Mouse (Mus musculus): Measurements from ENCODE around the gene Chrdl2.
"Not testable (repeated sequence)": the region's sequence is repeated elsewhere in the genome, so short reads cannot be mapped to it uniquely, and the experiment has no call there.

Gene Chrdl2

GRCm38 (mm10) chr7:100036050-100036449, 30.1 kb downstream of the Chrdl2 start:
- no peak for DNase-seq (ENCODE audit: low read depth, low spot score)

GRCm38 (mm10) chr7:100036495-100036894, 30.5 kb downstream of the Chrdl2 start:
- no peak for DNase-seq (ENCODE audit: low read depth, low spot score)

DNA sequence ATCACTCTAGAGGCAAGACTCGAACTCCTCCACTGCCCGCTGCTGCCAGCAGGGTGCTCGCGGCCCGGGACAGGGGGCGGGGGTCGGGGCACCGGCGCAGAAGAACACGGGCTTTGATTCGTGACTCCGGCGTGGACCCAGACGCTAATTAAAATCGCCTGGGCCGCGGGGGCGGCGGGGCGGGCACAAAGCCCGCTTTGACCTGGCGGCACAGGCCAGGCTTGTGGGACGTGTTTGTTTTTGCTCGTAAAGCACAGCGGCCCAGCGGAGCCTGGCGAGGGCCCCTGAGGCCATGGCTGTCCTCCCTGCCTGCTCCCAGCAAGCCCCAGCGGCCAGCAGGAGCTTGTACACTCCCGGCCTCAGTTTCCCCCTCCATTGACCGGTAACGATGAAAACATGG, 36.1 kb downstream of the Chrdl2 start:
- no peak for DNase-seq (ENCODE audit: low read depth, low spot score)

DNA sequence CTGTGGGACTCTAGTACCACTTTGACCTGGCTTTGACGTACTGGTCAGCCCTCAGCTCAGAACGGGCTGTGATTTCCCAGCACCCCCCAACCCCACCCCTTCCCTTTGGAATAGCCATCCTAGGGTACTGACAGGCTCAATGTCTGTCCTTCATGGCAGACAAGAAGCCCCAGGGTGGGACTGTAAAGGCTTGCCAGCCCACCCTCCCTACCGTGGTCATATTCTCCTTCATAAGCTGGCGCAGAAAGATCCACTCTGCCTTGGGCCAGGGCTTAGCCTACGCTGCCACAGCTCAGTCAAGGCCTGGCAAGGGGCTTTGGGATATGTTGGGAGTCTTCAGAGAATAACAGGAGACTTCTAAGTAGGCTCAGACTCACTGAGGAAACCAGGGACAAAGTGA, 37.1 kb downstream of the Chrdl2 start:
- no peak for DNase-seq (ENCODE audit: low read depth, low spot score)

DNA sequence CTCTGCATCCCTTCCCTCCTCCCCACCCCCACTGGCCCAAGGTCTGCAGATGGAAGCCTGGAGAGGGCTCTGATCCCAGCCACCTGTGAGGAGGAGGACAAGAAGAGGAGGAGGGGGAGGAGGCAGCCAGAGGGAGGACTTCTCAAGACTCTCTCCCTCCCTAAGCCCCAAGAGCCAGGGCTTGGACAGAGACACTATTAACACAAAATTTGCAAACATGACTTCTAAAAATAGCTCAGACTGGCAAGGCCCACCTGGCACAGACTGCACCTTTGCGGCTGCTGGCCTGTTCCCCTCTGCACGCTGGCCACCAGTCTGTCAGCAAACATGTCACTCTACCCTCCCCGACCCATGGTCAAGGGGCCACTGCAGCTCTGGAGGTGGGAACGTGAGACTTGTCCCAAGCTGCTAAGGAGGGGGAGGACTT, 37.6 kb downstream of the Chrdl2 start:
- DNase-seq (ENCODE audit: low read depth, low spot score): no peak

DNA sequence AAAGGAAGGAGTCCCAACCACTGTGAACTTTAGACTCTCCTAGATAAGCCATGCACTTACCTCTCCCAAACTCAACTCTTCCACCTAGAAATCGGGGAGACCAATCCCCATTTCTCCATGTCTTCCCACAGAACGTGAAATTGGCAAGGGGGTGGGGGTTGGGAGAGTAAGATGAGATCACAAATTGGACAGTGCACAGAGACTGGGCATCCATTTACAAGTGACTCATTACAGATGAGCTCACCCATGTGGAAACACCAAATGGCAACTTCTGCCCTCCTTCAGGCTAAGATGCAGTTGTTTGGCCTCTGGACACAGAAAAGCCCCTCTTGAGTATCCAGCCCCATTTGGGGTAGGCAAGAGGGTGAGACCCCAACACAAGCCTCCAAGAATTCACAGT, 40.5 kb downstream of the Chrdl2 start:
- DNase-seq (ENCODE audit: low read depth, low spot score): no peak

- DNase-seq (ENCODE audit: low read depth, low spot score): no peak
Observed at GRCm38 (mm10) chr7:100051904-100052303, 45.9 kb downstream of the Chrdl2 start.

- not testable (repeated sequence) for DNase-seq (ENCODE audit: low read depth, low spot score)
Observed at GRCm38 (mm10) chr7:100052991-100053390, 47.0 kb downstream of the Chrdl2 start.

DNA sequence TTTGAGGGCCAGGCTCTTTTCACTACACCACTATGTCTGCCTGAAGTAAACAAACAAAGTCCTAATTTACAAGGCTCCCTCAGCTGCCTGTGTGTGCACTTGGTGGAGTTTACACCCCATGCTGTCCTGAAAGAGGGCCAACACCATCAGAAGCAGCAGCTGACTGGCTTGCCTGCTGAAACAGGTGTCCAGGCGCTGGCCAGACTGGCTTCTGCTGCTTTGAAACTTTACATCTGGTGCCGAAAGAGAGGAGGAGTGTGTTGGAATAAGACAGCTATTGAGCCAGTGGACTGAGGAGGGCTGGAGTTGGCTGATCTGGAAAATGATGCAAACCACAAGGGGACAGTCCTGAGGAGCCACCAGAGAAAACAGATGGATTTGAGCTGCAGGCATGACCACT, 68.0 kb downstream of the Chrdl2 start:
- DNase-seq (ENCODE audit: low read depth, low spot score): no peak

- no peak for DNase-seq (ENCODE audit: low read depth, low spot score)
Observed at GRCm38 (mm10) chr7:100076296-100076695, 70.3 kb downstream of the Chrdl2 start.

DNA sequence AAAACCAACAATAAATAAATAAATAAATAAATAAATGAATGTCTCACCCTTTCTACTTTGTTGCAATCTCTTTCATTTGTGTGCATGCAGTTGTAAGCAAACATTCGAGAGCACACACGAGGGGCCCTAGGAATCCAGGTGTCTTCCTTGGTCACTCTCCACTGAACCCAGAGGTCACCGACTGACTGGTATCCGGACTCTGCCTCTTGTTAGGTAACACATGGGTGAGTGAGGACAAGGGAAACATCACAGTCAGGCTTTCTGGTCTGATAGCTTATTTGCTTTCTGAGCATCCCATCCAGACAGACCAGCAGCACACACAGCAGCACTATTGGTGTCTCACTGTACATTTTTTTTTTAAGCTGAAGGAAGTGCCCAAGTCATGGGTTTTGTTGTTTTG, 71.1 kb downstream of the Chrdl2 start:
- DNase-seq (ENCODE audit: low read depth, low spot score): no peak

DNA sequence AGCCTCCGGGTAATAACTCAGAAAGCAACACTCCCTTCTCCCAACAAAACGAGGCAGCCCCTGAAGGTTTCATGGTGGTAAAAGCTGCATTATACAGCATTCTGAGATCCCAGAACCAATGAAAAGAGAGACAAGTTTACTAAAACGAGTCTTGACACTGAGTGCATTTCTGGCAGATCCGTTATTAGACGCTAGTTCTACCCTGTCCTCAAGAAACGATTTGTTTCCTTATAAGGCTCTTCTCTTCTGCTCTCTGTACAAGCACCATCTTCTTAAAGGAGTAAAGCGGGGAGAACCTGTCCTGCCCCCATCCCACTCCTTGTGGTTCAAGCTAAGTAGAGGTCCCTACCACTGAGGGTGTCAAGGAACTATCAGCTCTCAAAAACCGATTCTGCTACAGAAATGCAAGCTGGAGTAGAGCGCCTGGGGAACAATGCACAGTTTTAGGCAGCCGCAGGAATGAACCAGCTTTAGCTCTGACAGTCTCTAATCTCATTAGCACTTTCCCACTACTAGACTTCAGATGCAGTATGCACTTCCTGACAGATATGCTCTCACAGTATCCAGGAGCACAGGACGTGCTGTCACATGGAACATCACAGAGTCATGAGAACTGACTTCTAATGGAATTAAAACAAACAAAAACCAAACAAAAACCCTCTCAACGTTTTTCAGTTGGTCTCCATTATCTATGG, 74.3 kb downstream of the Chrdl2 start:
- DNase-seq (ENCODE audit: low read depth, low spot score): no peak

GRCm38 (mm10) chr7:100082836-100083235, 76.9 kb downstream of the Chrdl2 start:
- DNase-seq (ENCODE audit: low read depth, low spot score): no peak

- DNase-seq (ENCODE audit: low read depth, low spot score): no peak
Observed at GRCm38 (mm10) chr7:100083812-100084211, 77.8 kb downstream of the Chrdl2 start.
